Comparison of ENCODE assay signal across 20 mouse cellular contexts in genomic region chr12:116232061-116232460, GRCm38 (mm10). TPM values are rescaled to one million over a fixed set of nuclear protein-coding genes. Genes with fewer than 3 reads are reported as not detected.
DNase-seq lines count a peak whose midpoint lies in the region; ATAC-seq lines count a peak whose summit lies in the region.
"Had no signal": no experiment of that assay in that cellular context is flagged by ENCODE, and none has a peak within 500 bp of the region (broad histone marks: within the 10 kb centered on the region; RNA-seq: fewer than 3 reads in every experiment).

No protein-coding gene starts in this region.

- H3K27ac ChIP-seq in heart, embryonic 15.5 days = peak overlapping the region; percentile 31; the same call in 1 of the 2 replicates
- H3K27ac ChIP-seq in lung, embryonic 15.5 days = peak overlapping the region; percentile 18; the same call in 1 of the 2 replicates
- H3K27ac ChIP-seq in brown adipose tissue, adult 24 weeks (replicated peaks; ENCODE audit: low read depth, low read length) = peak overlapping the region; percentile 93
- H3K27ac ChIP-seq in stomach, embryonic 14.5 days (ENCODE audit: low read length) = peak overlapping the region; percentile 6; the same call in 1 of the 2 replicates
- H3K27ac ChIP-seq in neural tube, embryonic 15.5 days (replicated peaks) = no peak overlapping the region
- H3K27ac ChIP-seq: embryonic facial prominence, embryonic 15.5 days; forebrain, embryonic 10.5 days; midbrain, embryonic 12.5 days had no signal

- H3K4me3 ChIP-seq in heart, embryonic 15.5 days = no peak overlapping the region
- H3K4me3 ChIP-seq in lung, embryonic 15.5 days = no peak overlapping the region
- H3K4me3 ChIP-seq in brown adipose tissue, adult 24 weeks (ENCODE audit: insufficient read depth, low read depth, low read length) = no peak overlapping the region; the same call in 1 of the 2 replicates
- H3K4me3 ChIP-seq in stomach, embryonic 14.5 days (ENCODE audit: low read depth, low read length) = no peak overlapping the region
- H3K4me3 ChIP-seq in neural tube, embryonic 15.5 days (replicated peaks) = no peak overlapping the region
- H3K4me3 ChIP-seq: embryonic facial prominence, embryonic 15.5 days; forebrain, embryonic 10.5 days; midbrain, embryonic 12.5 days had no signal

- H3K36me3 ChIP-seq in heart, embryonic 15.5 days = no peaks in the 10 kb centered on the region
- no peaks in the 10 kb centered on the region for H3K36me3 ChIP-seq in lung, embryonic 15.5 days
- no peaks in the 10 kb centered on the region for H3K36me3 ChIP-seq in stomach, embryonic 14.5 days (ENCODE audit: control insufficient read depth, insufficient read depth, low read length)
- H3K36me3 ChIP-seq in neural tube, embryonic 15.5 days = peaks cover 27% of the 10 kb centered on the region

- no peaks in the 10 kb centered on the region for H3K9me3 ChIP-seq in heart, embryonic 15.5 days (replicated peaks)
- no peaks in the 10 kb centered on the region for H3K9me3 ChIP-seq in lung, embryonic 15.5 days
- no peaks in the 10 kb centered on the region for H3K9me3 ChIP-seq in stomach, embryonic 14.5 days (ENCODE audit: control insufficient read depth, low read depth, low read length)
- H3K9me3 ChIP-seq in neural tube, embryonic 15.5 days (replicated peaks) = no peaks in the 10 kb centered on the region
- H3K9me3 ChIP-seq: embryonic facial prominence, embryonic 15.5 days; forebrain, embryonic 10.5 days; midbrain, embryonic 12.5 days had no signal

- intact Hi-C loops in heart, postnatal 14 days (cut with DNase I) = loop anchor here (5.0 kb wide), 1 partner anchor 390 kb away; no protein-coding TSS in a partner anchor

- no peaks in the 10 kb centered on the region for H3K27me3 ChIP-seq in heart, embryonic 15.5 days
- no peaks in the 10 kb centered on the region for H3K27me3 ChIP-seq in lung, embryonic 15.5 days
- H3K27me3 ChIP-seq in stomach, embryonic 14.5 days (ENCODE audit: control insufficient read depth, insufficient read depth, low read length) = no peaks in the 10 kb centered on the region
- H3K27me3 ChIP-seq in neural tube, embryonic 15.5 days (replicated peaks) = no peaks in the 10 kb centered on the region
- H3K27me3 ChIP-seq: embryonic facial prominence, embryonic 15.5 days; midbrain, embryonic 12.5 days had no signal

- no peak for DNase-seq in heart, postnatal 14 days
- no peak for DNase-seq in lung, postnatal 14 days
- DNase-seq: cerebellum, adult 9-11 months had no signal

- 0 out of 2 replicates have a peak, but pooled peaks cover 4% of the 10 kb centered on the region for H3K4me1 ChIP-seq in heart, embryonic 15.5 days (replicated peaks)
- H3K4me1 ChIP-seq in lung, embryonic 15.5 days = no peaks in the 10 kb centered on the region
- H3K4me1 ChIP-seq in brown adipose tissue, adult 24 weeks (ENCODE audit: control insufficient read depth, insufficient read depth, insufficient read length, low read length) = peaks cover 6% of the 10 kb centered on the region; the same call in 1 of the 2 replicates
- H3K4me1 ChIP-seq in stomach, embryonic 14.5 days (ENCODE audit: control insufficient read depth, insufficient read depth, low read length) = no peaks in the 10 kb centered on the region
- no peaks in the 10 kb centered on the region for H3K4me1 ChIP-seq in neural tube, embryonic 15.5 days
- H3K4me1 ChIP-seq: embryonic facial prominence, embryonic 15.5 days; forebrain, embryonic 10.5 days; midbrain, embryonic 12.5 days had no signal

- no peak overlapping the region for H3K9ac ChIP-seq in heart, embryonic 15.5 days
- H3K9ac ChIP-seq in lung, embryonic 15.5 days = no peak overlapping the region
- no peak overlapping the region for H3K9ac ChIP-seq in stomach, embryonic 14.5 days (replicated peaks; ENCODE audit: low read depth, low read length)
- H3K9ac ChIP-seq in neural tube, embryonic 15.5 days (replicated peaks) = no peak overlapping the region
- H3K9ac ChIP-seq: embryonic facial prominence, embryonic 15.5 days; midbrain, embryonic 12.5 days had no signal

- WGBS in heart, embryonic 15.5 days = 64% methylated on average over 1 of the region's 1 CpGs
- 57% methylated on average over 1 of the region's 1 CpGs for whole genome bisulfite sequencing in lung, embryonic 15.5 days
- 65% methylated on average over 1 of the region's 1 CpGs for WGBS in stomach, embryonic 14.5 days
- WGBS in neural tube, embryonic 15.5 days = 88% methylated on average over 1 of the region's 1 CpGs

- no peak for ATAC-seq in heart, embryonic 15.5 days (replicated peaks; ENCODE audit: insufficient number of reproducible peaks, insufficient read depth, low FRiP score, low read depth)
- 0 out of 2 replicates have a peak, but pooled peaks have one; percentile 19 for ATAC-seq in lung, embryonic 15.5 days (ENCODE audit: borderline replicate concordance, extremely low read depth, low FRiP score, low TSS enrichment)
- no peak for ATAC-seq in stomach, embryonic 14.5 days (ENCODE audit: insufficient number of reproducible peaks, insufficient read depth, low FRiP score, low read depth)
- no peak for ATAC-seq in neural tube, embryonic 15.5 days (ENCODE audit: low FRiP score)
- ATAC-seq: hindbrain, embryonic 16.5 days had no signal

- H3K4me2 ChIP-seq in heart, embryonic 15.5 days = no peak overlapping the region
- H3K4me2 ChIP-seq in lung, embryonic 15.5 days = no peak overlapping the region; the same call in 1 of the 2 replicates
- no peak overlapping the region for H3K4me2 ChIP-seq in stomach, embryonic 14.5 days (replicated peaks; ENCODE audit: low read depth, low read length)
- H3K4me2 ChIP-seq in neural tube, embryonic 15.5 days = no peak overlapping the region
- H3K4me2 ChIP-seq: embryonic facial prominence, embryonic 15.5 days; liver, embryonic 11.5 days; midbrain, embryonic 12.5 days had no signal

RNA-seq across cellular contexts. Expression of gene Wdr60, which starts 30.8 kb away (rescaled TPM):
- 5.9 and 7.1 TPM in 2 replicates for polyA plus RNA-seq in heart, embryonic 15.5 days (2015; fragmentation: Nextera tagmentation; extraction: Ambion mirVana)
- total RNA-seq in heart, postnatal 14 days (2021) = 1 to 10 TPM; 2.7 to 2.8 TPM
- 17.4 and 18.9 TPM in 2 replicates for polyA plus RNA-seq in lung, embryonic 15.5 days (2015; fragmentation: Nextera tagmentation; extraction: Ambion mirVana)
- polyA plus RNA-seq in brown adipose tissue, adult 24 weeks (2012; ENCODE audit: insufficient read depth, insufficient read length, missing spikeins) = 6.7 and 7.9 TPM in 2 replicates
- 21.7 and 23.9 TPM in 2 replicates for polyA plus RNA-seq in stomach, embryonic 14.5 days (2014; fragmentation: Nextera tagmentation; extraction: Ambion mirVana)
- polyA plus RNA-seq in neural tube, embryonic 15.5 days (2015; fragmentation: Nextera tagmentation; extraction: Ambion mirVana) = 20.9 and 22.1 TPM in 2 replicates

RNA-seq across cellular contexts. Expression of gene Gm11027, which starts 43.1 kb away (rescaled TPM):
- polyA plus RNA-seq in heart, embryonic 15.5 days (2015; fragmentation: Nextera tagmentation; extraction: Ambion mirVana) = not detected in 2 replicates
- not detected for total RNA-seq in heart, postnatal 14 days (2021)
- polyA plus RNA-seq in lung, embryonic 15.5 days (2015; fragmentation: Nextera tagmentation; extraction: Ambion mirVana) = not detected in 2 replicates
- polyA plus RNA-seq in brown adipose tissue, adult 24 weeks (2012; ENCODE audit: insufficient read depth, insufficient read length, missing spikeins) = not detected in 2 replicates
- not detected in 2 replicates for polyA plus RNA-seq in stomach, embryonic 14.5 days (2014; fragmentation: Nextera tagmentation; extraction: Ambion mirVana)
- not detected in 2 replicates for polyA plus RNA-seq in neural tube, embryonic 15.5 days (2015; fragmentation: Nextera tagmentation; extraction: Ambion mirVana)
- total RNA-seq: adrenal gland, adult 18-20 months; ES-E14; gastrocnemius, postnatal 14 days; heart, postnatal 10 days; layer of hippocampus, postnatal 14 days; left cerebral cortex, postnatal 14 days had no signal
- polyA plus RNA-seq: embryonic facial prominence, embryonic 15.5 days; forebrain, embryonic 10.5 days; hindbrain, embryonic 16.5 days; liver, embryonic 11.5 days; midbrain, embryonic 12.5 days; neural tube, embryonic 14.5 days had no signal

RNA-seq across cellular contexts. Expression of gene Esyt2, which starts 48.9 kb away (rescaled TPM):
- 10.0 and 14.4 TPM in 2 replicates for polyA plus RNA-seq in heart, embryonic 15.5 days (2015; fragmentation: Nextera tagmentation; extraction: Ambion mirVana)
- 10 to 100 TPM; 30.9 to 34.7 TPM for total RNA-seq in heart, postnatal 14 days (2021)
- polyA plus RNA-seq in lung, embryonic 15.5 days (2015; fragmentation: Nextera tagmentation; extraction: Ambion mirVana) = 20.9 and 21.5 TPM in 2 replicates
- polyA plus RNA-seq in brown adipose tissue, adult 24 weeks (2012; ENCODE audit: insufficient read depth, insufficient read length, missing spikeins) = 28.8 and 46.9 TPM in 2 replicates
- 44.6 and 47.7 TPM in 2 replicates for polyA plus RNA-seq in stomach, embryonic 14.5 days (2014; fragmentation: Nextera tagmentation; extraction: Ambion mirVana)
- polyA plus RNA-seq in neural tube, embryonic 15.5 days (2015; fragmentation: Nextera tagmentation; extraction: Ambion mirVana) = 11.3 and 12.5 TPM in 2 replicates
